Mouse (Mus musculus) CH12.LX (cell line): ENCODE measurements around the gene Gpank1.

Experiments used
- CHD2 ChIP-seq: IDR thresholded peaks from 2 replicates; pipeline ENCODE4 v1.6.1; 2011; ENCODE audit warnings: low read length, improper control_type of control experiment
- CTCF ChIP-seq, 2 experiments: IDR thresholded peaks in 1 of 2; conservative IDR thresholded peaks in 1 of 2; 2 replicates each; pipeline ENCODE4 v1.5.1; 2011 to 2012; ENCODE audit warnings: low read depth in 2 of 2, low read length in 2 of 2, improper control_type of control experiment in 1 of 2, inconsistent platforms in 1 of 2, mild to moderate bottlenecking in 1 of 2, moderate library complexity in 1 of 2
- EP300 ChIP-seq: IDR thresholded peaks from 2 replicates; pipeline ENCODE4 v1.6.1; 2011; ENCODE audit warnings: low read length, improper control_type of control experiment
- HCFC1 ChIP-seq: IDR thresholded peaks from 2 replicates; pipeline ENCODE4 v1.6.1; 2012; ENCODE audit warnings: low read depth, mild to moderate bottlenecking, inconsistent platforms, low read length, improper control_type of control experiment
- MAX ChIP-seq: IDR thresholded peaks from 2 replicates; pipeline ENCODE4 v1.6.1; 2011; ENCODE audit warnings: low read length, improper control_type of control experiment
- MEF2A ChIP-seq: IDR thresholded peaks from 2 replicates; pipeline ENCODE4 v1.6.1; 2014; ENCODE audit warnings: low read depth, mild to moderate bottlenecking, inconsistent platforms, low read length, improper control_type of control experiment, borderline replicate concordance
- POLR2A ChIP-seq: IDR thresholded peaks from 2 replicates; pipeline ENCODE4 v1.6.1; 2011; ENCODE audit warnings: low read depth, mild to moderate bottlenecking, improper control_type of control experiment, low read length
- TCF12 ChIP-seq: IDR thresholded peaks from 2 replicates; pipeline ENCODE4 v1.6.1; 2014; ENCODE audit warnings: low read depth, mild to moderate bottlenecking, inconsistent platforms, low read length, improper control_type of control experiment

- TF ChIP-seq CTCF (conservative IDR thresholded peaks at IDR 0.05 in 1 of 2, IDR thresholded peaks at IDR 0.05 in 1 of 2; ENCODE audit: low read depth in 2 of 2, low read length in 2 of 2) (no peak), EP300 (no peak), MEF2A (no peak), HCFC1 (no peak), CHD2 (no peak), TCF12 (no peak), POLR2A (no peak), MAX (no peak)
Measured at GRCm38 (mm10) chr17:35153077-35153476, 31.8 kb downstream of the Gpank1 start.
